Mouse (Mus musculus) lung, postnatal 4 days (tissue): ENCODE measurements at regions not wholly inside any gene's neighbourhood (a gene's known extent, or its start where the extent isn't known, plus 50 kb on each side); places are given as distances from the start of the nearest gene placed in this dataset.
A peak's percentile ranks its signal among the peaks of the same experiment; 100 is the strongest.

Experiments
- DNase-seq, 2 experiments: peaks; one replicate each; pipeline ENCODE4 v3.0.0; 2021

DNA sequence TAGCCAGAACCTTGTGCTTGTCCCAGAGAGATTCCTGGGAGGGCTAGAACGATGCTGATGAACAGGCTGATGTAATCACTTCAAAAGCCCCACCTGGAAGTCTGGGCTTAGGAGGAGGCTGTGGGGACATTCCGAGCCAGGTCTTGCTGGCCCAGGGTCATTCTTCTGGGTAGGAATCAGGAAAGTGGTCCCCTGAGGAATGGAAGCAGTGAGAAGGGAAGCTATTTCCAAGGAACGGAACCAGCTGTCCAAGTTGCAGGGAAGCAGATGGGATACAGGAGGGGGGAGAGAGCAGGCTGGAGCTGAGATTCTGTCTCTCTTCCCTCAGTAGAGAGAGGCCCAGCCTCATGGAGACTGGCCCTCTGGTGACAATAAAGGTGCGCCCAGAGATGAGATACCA, 243.9 kb downstream of the Tcf7l2 start:
- no peak for DNase-seq

DNA sequence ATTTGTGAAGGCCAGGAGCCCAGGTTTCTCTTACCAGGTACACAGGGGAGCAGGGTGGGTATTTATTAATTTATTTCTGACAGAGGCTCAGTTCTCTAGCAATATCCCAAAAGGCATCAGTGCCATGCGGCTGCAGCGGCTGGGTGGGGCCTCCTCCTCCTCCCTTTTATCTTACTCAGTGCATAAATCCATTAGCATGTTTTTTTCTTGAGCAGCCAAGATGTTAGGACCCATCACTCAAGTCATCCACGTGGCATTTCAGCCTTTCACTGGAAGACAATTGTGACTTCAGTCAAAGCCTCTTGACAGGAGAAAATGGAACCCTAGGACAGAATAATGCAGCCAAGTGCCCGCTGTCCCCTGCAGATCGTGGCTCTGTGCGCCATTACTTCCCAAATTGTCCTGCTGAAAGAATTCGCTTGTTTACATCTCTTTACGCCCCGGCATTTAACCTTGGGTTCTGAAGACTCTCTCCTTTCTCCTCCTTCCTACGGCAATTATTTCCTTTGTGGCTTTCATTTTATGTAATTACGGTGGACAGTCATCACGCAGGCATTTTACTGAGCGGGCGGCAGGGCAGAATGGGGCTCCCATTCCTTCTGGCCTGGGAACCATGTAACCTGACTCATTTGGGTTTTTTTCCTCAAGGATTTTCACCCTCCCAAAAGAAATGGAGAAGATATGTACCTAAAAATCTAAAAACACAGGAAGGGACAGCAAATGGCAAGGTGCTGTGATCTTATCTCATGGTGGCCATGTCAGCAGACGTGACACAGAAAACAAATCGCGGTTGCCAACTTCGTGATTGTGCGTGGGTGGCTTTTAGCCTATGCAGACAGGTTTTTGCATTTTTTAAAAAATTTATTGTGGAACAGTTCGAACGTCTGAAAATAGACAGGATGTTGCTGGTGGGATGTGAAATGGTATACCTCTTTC, 250.4 kb downstream of the Tcf7l2 start:
- DNase-seq = no peak

DNA sequence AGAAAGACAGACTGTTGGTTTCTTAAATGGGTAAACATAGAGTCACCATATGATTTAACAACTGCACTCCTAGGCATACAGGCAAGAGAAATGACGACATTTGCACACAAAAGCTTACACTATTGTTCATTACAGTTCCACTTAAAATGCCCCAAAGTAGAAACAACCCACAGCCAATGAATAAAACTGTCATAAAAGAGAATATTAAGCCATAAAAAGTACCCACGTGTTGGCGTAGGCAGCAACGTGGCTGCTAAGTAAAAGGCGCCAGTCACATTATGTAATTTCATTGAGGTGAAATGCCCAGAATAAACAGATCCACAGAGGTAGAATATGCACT, 251.1 kb downstream of the Tcf7l2 start:
- DNase-seq = no peak

DNA sequence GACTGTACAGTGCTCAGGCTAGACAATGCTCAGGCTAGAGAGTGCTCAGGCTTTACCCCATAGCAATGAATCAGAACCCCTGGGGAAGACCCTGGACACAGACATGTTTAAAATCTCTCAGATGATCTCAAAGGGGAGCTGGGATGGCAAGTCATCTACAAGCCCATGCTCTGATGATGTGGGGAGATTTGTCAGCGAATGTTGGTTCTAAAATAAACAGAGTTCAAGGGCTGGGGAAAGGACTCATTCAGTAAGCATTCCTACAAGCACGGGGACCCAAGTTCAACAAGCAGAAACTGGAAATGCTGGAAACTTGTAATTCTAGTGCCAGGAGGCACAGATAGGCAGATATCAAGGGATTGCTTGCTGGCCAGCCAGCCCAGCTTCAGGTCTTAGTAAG, 254.1 kb downstream of the Tcf7l2 start:
- no peak for DNase-seq

DNA sequence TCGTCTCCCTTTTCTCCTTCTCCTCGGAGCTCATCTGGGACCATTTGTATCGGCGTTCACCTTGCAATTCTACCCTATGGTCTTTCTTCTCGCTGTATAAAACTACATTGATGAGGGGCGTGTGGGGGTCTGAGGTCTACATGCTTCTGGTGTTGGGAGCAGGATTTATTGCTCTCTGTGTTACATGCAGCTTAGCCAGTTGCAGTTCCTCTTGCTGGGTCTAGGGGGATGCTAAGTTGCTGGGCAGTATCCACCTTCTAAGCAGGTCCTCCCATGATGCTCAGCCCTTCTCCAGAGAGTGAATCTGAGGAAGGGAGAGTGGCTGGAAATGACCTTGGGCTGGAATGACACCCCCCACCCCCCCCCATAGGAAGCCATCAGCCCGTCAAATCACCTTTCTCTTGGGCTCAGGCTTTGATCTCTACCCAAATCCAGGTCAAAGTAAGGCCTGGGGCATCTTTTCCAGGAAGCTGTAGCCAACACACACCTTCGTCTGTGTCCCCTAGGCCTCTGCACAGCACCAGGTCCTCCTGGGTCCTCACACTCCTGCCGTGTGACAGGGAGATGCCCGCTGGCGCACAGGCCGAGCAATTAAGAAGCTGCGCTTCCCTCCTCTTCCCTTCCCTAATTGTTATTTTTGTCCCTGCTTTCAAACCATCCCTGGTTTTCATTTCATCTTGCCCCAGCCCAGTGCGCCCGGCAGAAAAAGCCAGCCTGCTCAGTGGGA, 257.0 kb downstream of the Tcf7l2 start:
- no peak for DNase-seq

DNA sequence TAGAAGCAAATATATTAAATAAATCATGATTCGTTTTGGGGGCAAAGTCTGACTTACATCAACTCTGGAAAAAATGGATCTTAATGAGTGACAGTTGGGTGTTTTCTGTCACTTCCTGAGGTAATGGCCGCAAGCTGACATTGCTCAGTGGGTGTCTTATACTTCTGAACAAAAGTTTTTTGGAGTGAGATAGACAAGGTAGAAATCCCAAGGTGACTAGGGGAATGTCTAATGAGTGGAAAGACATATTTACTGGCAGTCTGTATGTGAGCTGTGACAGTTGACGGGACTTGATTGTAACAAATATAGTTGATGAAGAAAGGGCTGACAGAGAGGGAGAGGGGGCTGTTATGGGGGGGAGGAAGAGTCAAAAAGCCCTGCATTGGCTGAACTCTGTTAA, 257.8 kb downstream of the Tcf7l2 start:
- DNase-seq = no peak

DNA sequence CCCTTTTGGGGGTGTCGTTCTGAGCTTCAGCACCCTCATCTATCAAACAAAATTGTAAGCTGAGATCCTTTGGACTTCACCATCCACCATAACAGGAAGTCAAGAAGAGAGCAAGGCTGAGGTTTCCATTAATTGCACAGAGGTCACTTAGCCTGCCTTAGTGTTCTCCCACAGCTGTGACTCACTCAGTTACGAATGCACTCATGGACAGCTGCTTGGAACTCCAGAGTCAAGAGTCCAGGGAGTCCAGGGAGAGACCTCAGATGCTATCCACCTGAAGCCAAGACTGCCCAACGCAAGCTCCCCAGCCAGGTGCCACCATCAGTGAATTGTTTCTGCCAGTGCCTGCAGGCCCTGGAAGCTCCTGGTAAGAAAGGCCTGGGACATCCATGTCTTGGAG, 259.8 kb downstream of the Tcf7l2 start:
- no peak for DNase-seq

DNA sequence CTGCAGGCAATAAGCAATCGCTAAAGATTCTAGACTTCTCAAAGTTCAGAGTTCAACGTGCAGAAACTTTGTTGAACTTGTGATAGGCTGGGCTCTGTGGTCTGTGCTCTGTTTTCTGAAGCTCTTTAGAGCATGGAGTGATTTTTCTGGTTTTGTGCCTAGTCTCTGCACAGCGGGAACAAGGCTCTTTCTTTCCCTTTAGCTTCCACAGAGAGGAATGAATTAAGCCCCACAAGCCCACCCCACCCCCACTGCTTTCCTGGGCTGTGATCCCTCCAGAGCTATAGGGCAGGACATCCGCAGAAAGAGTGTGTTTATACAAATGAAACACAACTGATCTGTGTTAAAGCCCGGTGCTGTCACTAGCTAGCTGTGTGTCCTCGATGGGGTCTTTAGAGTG, 264.3 kb downstream of the Tcf7l2 start:
- no peak for DNase-seq

DNA sequence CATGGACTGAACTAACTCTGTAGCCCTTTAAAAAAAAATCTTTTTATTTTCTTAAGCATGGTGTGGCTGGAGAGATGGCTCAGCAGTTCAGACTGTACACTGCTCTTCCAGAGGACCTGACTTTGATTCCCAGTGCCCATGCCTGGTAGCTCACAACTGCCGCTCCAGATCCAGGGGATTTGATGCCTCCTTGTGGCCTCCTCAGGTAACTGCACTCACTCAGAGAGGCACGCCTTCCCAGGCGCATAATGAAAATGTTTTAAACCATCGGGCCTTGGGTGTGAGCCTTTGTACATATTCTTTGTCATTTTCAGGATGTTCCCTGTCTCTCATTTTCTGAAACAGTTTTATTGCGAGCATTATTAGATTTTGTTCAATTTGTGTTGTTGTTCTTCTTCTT, 265.8 kb downstream of the Tcf7l2 start:
- no peak for DNase-seq

DNA sequence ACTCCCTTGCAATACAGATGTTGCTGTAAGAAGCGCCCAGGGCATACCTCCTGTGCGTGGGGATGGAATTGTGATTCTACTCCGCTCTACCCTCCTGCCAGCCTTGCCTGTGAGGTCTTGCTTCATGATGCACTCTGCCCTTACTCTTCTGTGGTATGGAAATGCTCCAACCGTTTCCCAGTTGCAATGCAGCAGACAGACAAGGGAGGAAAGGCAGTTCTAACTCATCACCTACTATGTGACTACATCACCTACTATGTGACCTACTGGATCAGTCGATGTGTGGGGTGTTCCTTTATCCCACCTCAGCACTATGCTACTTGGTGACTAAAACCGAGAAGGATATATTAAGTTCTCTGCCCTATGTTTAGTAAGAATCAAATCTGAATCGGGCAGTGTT, 269.1 kb downstream of the Tcf7l2 start:
- DNase-seq = no peak

DNA sequence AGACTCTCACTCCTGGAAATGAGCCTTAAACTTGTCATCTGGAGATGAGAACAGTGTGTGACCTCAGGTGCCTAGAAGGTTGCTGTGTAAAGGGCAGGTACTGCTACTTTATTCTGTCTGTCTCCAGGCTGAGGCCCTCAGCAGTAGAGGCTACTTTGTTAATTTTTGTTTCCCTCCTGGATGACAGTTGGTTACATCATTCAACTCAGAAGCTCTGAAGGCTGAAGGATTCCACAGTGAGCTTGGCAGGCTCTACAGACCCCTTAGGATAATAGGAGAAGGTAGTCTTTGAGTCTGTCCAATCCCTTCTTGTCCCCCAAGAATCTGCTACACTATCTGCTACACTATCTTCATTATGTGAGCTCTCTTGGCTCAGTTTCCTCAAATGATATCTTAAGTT, 269.7 kb downstream of the Tcf7l2 start:
- no peak for DNase-seq

DNA sequence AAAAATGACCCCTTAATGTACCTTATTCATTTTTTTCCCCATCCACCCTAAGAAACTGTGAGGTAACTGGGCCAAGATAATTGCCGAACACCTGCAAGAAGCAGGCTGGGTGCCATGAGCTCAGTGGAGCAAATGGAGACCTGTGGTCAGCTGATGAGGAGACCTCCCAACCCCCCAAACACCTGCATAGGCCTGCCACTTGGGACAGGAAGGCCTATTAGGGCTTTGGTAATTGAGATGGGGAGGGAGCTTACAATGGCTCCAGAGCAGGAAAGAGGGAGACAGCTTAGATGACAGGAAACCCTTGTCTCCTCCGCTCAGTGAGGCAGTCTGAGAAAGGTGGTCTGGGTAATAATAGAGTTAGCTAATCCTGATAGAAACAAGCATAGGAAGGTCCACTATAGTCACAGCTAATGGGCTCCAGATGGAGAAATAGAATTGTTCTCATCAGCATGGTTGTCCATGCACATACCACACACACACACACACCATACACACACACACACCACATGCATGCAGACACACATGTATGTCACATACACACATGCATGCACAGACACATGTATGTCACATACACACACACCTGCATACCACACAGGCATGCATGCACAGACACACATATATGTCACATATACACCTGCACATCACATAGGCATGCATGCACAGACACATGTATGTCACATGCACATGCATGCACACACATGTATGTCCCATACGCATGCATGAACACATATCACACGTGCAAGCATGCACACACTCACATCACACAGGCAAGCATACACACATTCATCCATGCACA, 270.2 kb upstream of the Habp2 start:
- DNase-seq = no peak

DNA sequence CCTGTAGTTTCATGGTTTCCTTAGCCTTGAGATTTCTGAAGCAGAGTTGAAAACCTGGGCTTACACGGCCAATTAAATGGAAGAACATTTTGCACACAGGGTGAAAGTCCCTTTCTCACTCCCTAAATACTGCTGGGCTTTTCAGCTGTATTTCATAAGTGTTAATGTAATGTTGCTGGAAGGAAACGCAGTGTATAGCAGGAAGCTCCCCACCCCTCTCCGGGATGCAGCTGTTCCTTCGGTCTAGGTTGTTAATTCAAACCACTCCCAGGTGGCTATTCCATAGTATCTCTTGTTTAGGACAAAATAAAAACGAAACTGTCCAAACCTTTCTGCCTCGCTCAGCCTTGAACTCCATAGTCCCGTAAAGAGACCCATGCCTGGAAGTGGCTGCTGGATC, 269.4 kb upstream of the Habp2 start:
- DNase-seq = no peak

DNA sequence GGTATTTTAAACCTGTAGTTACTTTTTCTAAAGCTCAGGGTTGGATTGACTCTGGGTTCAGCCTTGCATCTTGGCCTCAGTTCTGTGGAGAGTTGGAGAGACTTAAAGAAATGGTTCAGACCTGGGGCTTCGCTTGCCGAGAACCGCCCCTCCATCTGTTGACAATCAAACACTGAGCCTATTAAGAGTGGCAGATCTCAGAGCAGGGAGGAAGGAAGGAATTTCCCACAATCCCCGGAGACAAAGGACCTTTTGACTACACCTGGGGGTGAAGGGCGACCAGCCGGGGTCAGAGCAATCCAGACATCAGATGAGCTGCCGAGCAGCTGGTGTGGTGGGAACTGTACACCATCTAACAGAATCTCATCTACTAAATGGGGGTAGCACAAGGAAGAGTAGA, 267.8 kb upstream of the Habp2 start:
- no peak for DNase-seq

DNA sequence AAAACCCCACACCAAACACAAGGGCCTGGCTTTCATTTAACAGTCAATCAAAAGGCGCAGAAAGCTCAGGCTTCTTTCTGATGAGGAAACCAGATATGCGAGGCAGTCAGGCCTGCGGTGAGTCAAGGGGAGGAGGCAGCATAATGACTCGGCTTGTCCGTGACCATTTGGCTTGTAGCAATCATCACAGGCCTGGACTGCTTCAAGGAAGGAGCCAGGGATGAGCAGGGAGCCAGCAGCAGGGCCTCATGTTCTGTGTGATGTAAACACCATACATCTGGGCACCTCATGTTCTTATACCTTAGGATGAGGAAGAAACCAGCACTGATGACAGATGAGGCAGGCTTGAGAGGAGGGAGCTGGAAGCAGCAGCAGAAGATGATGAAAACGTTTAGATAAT, 264.6 kb upstream of the Habp2 start:
- no peak for DNase-seq

DNA sequence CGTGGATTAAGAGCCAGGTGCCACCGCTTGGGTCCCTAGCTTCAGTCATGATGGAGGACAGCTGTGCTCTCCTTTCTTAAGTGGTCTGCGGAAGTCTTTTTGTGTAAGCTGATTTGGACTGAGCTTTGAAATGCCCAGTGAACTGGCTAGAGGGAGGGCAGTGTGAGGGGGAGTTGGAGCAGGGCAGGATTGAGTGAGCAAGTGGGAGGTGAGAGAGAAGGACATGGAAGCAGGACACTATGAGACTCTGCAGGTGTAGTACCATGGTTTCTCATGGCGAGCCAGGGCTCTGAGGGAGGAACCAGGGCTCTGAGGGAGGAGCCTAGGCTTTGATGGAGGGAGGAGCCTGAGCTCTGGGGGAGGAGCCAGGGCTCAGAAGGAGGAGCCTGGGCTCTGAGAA, 262.3 kb upstream of the Habp2 start:
- DNase-seq = no peak

DNA sequence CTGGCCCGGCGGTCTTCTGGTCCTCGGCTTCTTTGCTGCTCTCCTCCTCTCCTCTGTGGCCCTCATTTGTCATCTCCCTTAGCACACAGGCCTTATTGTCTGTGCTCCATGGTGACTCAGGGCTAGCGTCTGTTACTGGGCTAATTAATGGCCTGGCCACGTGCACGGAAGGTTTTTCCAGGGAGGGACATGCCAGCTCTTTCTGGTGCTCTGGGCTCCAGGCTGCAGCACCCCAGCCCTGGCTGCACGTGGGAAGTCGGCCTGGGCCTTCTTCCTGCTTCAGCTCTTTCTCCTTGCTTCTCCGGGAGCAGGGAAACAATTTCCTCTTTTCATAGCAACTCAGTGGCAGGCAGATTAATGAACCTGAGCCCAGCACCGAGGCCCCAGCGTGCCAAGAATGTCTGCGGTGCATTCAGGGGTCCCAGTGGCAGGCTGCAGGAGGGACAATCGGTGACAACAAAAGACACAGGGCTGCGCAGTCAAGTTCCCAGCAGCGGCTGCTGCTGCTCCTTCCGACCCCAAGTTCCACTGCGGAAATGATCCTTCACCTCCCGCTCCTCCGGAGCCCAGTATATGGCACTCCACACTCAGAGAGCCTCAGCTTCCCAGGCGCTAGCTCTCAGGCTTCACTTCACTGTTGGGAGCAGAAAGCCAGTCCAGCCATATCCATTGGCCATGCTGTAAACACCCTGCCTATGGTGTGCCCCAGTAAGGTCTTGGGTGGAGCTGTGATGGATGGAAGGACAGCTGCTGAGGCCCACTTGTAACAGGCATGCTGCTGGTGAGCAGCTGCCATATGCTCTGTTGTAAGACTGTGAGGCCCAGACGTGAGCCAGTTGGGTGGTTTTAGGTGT, 257.3 kb upstream of the Habp2 start:
- peak; percentile 15 to 37 for DNase-seq

DNA sequence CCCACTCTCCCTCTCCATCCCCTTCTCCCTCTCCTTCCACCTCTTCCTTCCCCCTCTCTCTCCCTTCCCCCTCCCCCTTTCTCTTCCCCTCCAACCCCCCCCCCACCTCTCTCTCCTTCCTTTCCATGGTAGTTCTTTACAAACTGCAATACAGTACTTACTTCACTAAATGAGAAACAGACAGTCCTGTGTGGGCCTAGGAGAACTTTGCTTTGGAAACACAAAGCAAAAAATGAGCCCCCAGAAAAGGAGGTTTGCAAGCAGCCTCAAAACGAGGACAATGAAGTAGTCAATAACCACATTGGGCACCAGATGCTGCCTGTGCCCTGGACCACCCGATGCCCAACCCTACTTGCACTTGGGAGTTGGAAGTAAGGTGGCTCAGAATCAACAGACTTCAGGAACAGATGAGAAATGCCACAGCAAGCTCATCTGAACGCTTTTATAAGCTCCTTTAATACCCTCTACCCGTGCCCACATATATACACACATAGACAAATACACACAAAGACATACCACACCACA, 256.5 kb upstream of the Habp2 start:
- no peak for DNase-seq

DNA sequence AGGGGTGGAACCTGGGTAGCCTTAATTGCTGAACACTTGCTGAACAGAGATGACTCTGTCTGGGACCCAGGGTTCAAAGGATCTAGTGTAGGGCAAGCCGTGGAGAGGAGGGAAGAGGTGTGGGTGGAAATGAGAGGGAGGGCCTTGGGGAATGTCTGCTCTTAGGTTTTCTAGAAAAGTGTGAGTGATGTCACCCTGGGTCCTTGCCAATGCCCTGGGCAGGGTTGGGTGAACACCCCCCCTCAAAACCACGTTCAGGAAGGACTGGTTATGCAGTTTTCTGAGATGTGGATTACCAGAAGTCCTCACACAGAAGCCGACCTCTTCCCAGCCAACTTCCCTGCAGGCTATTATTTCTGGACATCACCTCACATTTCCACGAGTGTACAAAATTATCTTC, 252.4 kb upstream of the Habp2 start:
- no peak for DNase-seq

DNA sequence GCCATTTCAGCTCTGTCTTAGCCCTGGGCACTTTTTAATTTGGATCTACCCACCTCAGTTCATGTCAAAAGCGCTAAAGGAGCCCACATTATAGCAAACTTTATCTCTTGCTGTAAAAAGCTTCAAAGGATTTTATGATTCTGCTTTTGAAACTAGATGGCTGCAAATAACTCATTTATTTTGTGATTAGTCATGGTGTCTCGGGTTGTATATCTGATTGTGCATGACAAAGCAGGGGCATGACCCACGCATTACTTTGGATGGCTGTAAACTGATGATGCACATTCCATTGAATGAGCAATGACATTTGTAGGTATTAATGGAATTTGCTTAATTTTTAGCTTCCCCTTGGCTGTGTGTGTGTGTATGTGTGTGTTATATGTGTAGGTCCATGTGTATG, 249.4 kb upstream of the Habp2 start:
- DNase-seq = no peak

DNA sequence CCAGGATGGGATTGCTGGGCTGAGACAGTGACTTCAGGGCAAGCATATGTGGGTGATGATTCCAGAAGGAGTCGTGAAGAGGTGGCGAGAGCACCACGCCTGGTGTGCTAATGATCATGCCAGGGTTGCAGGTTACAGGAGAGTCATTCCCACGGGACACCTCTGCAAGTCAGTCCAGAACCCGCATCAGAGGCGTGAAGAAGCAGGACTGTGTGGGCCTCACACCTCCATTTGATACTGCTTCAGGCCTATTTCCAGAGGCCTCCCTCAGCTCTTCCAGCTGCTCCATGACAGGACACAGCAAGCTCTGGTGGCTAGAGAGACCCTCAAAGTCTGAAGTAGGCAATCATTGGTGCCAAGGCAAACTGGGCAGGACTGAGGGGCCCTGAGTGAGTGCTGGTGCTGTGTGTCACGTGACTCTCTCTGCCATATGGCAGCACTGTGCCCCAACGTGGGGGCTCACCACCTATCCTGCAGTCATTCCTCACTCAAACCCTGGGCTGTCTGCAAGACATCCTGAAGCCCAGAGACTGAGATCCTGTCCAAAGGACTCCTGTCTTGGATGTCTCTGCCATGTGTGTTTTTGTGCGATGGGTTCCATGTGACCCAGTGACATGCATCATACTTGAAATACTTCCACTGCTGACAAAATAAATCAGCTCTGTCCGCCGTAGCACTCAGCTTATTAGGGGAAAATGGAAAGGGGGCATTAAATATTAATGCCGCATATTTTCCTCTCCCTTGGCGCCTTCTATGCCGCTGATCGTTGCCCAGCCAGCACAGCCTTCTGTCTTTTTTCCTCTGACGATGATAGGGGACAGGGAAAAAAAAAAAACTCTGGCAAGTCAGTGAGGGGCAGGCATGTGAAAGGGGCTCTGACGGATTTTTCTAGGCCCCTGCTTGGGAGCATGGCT, 247.6 kb upstream of the Habp2 start:
- no peak for DNase-seq
